Mouse (Mus musculus) gastrocnemius, postnatal 10 days (tissue): ENCODE measurements around the gene 4921536K21Rik. TPM values are rescaled to one million over a fixed set of nuclear protein-coding genes. Genes with fewer than 3 reads are reported as not detected.

Source experiments
- DNase-seq: peaks from one replicate; pipeline ENCODE4 v3.0.0; 2021; ENCODE audit warnings: mixed read lengths
- total RNA-seq, 2 experiments: library from RNA; stranded (reverse); gene quantifications; 2 replicates each; pipeline ENCODE4 v1.2.3; 2021

4921536K21Rik gene
- total RNA-seq, 2 experiments from 2014 or later: 0.23 TPM; not detected in 1

GRCm38 (mm10) chr11:3910513-3911310 lies 15.8 kb upstream of the 4921536K21Rik start:
- DNase-seq: peak; percentile 35

GRCm38 (mm10) chr11:3909236-3909635 lies 14.3 kb upstream of the 4921536K21Rik start:
- no peak for DNase-seq

- DNase-seq: no peak
Measured at GRCm38 (mm10) chr11:3905446-3905845, 10.5 kb upstream of the 4921536K21Rik start.

GRCm38 (mm10) chr11:3904673-3905072 lies 9.8 kb upstream of the 4921536K21Rik start:
- no peak for DNase-seq

GRCm38 (mm10) chr11:3903046-3903445 lies 8.1 kb upstream of the 4921536K21Rik start:
- DNase-seq: peak; percentile 75

GRCm38 (mm10) chr11:3902516-3902915 lies 7.6 kb upstream of the 4921536K21Rik start:
- no peak for DNase-seq

- no peak for DNase-seq
Measured at GRCm38 (mm10) chr11:3900296-3900695, 5.4 kb upstream of the 4921536K21Rik start.

- DNase-seq: no peak
Measured at GRCm38 (mm10) chr11:3895933-3896332, 1.0 kb upstream of the 4921536K21Rik start.

GRCm38 (mm10) chr11:3895458-3895857 lies 560 bp upstream of the 4921536K21Rik start:
- DNase-seq: no peak

GRCm38 (mm10) chr11:3893970-3894369 lies 928 bp downstream of the 4921536K21Rik start:
- no peak for DNase-seq

GRCm38 (mm10) chr11:3887331-3887730 lies 7.6 kb downstream of the 4921536K21Rik start:
- DNase-seq: no peak

- DNase-seq: no peak
Measured at GRCm38 (mm10) chr11:3883711-3884110, 11.2 kb downstream of the 4921536K21Rik start.

- peak; percentile 79 for DNase-seq
Measured at GRCm38 (mm10) chr11:3879836-3880235, 15.1 kb downstream of the 4921536K21Rik start.

- DNase-seq: no peak
Measured at GRCm38 (mm10) chr11:3878660-3879059, 16.2 kb downstream of the 4921536K21Rik start.

- no peak for DNase-seq
Measured at GRCm38 (mm10) chr11:3876419-3876818, 18.5 kb downstream of the 4921536K21Rik start.

- no peak for DNase-seq
Measured at GRCm38 (mm10) chr11:3864343-3864742, 30.6 kb downstream of the 4921536K21Rik start.

- DNase-seq: peak; percentile 67
Measured at GRCm38 (mm10) chr11:3863454-3864112, 31.3 kb downstream of the 4921536K21Rik start, which contains the start of gene Osbp2. Gene Osbp2 (minus strand): TSS chr11:3863903.

GRCm38 (mm10) chr11:3862661-3863453 lies 32.0 kb downstream of the 4921536K21Rik start:
- DNase-seq: peak; percentile 10

GRCm38 (mm10) chr11:3860361-3860760 lies 34.5 kb downstream of the 4921536K21Rik start:
- no peak for DNase-seq

GRCm38 (mm10) chr11:3859778-3860177 lies 35.1 kb downstream of the 4921536K21Rik start:
- no peak for DNase-seq

GRCm38 (mm10) chr11:3857902-3858301 lies 37.0 kb downstream of the 4921536K21Rik start:
- no peak for DNase-seq

- no peak for DNase-seq
Measured at GRCm38 (mm10) chr11:3855846-3856245, 39.1 kb downstream of the 4921536K21Rik start.

- DNase-seq: no peak
Measured at GRCm38 (mm10) chr11:3854156-3854555, 40.7 kb downstream of the 4921536K21Rik start.
